Mouse (Mus musculus) thymus, adult 2 months (tissue): ENCODE results near the gene Col13a1. TPM values are rescaled to one million over a fixed set of nuclear protein-coding genes. Genes with fewer than 3 reads are reported as not detected.

Source experiments
- DNase-seq: peaks from one replicate; pipeline ENCODE4 v3.0.0; 2021
- H3K27ac ChIP-seq: fragments of 200-500 bp; 2 replicates; pipeline ENCODE4 v1.5.1; 2012; ENCODE audit warnings: low read length, control low read depth; ENCODE audit not compliant: control insufficient read depth, insufficient read depth
- H3K27me3 ChIP-seq: fragments of 200-500 bp; 2 replicates; pipeline ENCODE4 v1.6.1; 2012; ENCODE audit warnings: mild to moderate bottlenecking, low read length, moderate library complexity, mixed read lengths; ENCODE audit not compliant: control insufficient read depth, insufficient read depth
- H3K36me3 ChIP-seq: fragments of 200-500 bp; 2 replicates; pipeline ENCODE4 v1.6.1; 2012; ENCODE audit warnings: mild to moderate bottlenecking, low read length, moderate library complexity; ENCODE audit not compliant: control insufficient read depth, insufficient read depth
- H3K4me1 ChIP-seq: fragments of 200-500 bp; replicated peaks from 2 replicates; pipeline ENCODE4 v1.6.1; 2012; ENCODE audit warnings: low read length; ENCODE audit not compliant: control insufficient read depth, insufficient read depth
- H3K4me3 ChIP-seq: fragments of 200-500 bp; 2 replicates; pipeline ENCODE4 v1.5.1; 2012; ENCODE audit warnings: mild to moderate bottlenecking, low read length, control low read depth, moderate library complexity; ENCODE audit not compliant: control insufficient read depth, insufficient read depth
- CTCF ChIP-seq: fragments of 200-500 bp; IDR thresholded peaks from 2 replicates; pipeline ENCODE4 v1.5.1; 2012; ENCODE audit warnings: mild to moderate bottlenecking, control low read depth, low read length, moderate library complexity, borderline replicate concordance; ENCODE audit not compliant: control insufficient read depth, poor library complexity, insufficient read depth; ENCODE audit errors: extremely low read depth
- POLR2A ChIP-seq: fragments of 200-500 bp; IDR thresholded peaks from 2 replicates; pipeline ENCODE4 v1.6.1; 2012; ENCODE audit warnings: mild to moderate bottlenecking, low read length, control low read depth, moderate library complexity; ENCODE audit not compliant: control insufficient read depth, poor library complexity, insufficient read depth; ENCODE audit errors: extremely low read depth
- WGBS: fragments of 180-500 bp; shearing (Covaris S2); methylation state at CpG from one replicate; pipeline ENCODE4 v1.1.7; 2018; 5-methylcytosine and 5-hydroxymethylcytosine counted together
- polyA plus RNA-seq: library from polyadenylated mRNA; depleted of rRNA; stranded (reverse); fragments of >200 nt; gene quantifications from 2 replicates; pipeline ENCODE4 v1.2.3, GENCODE M21; 2012

Col13a1 gene
- polyA plus RNA-seq, 1 experiment, result 0.13 TPM

GRCm38 (mm10) chr10:61925691-61926090 is 53.2 kb downstream of the Col13a1 start:
- H3K4me1 ChIP-seq, result no peaks in the 10 kb centered on the region

GRCm38 (mm10) chr10:61920655-61921365 is 58.1 kb downstream of the Col13a1 start:
- TF ChIP-seq POLR2A, result no peak
- TF ChIP-seq CTCF, result no peak
- no peak for DNase-seq
- Histone ChIP-seq H3K27ac (no peak overlapping the region), H3K36me3 (no peaks in the 10 kb centered on the region), H3K4me3 (no peak overlapping the region), H3K4me1 (no peaks in the 10 kb centered on the region), H3K27me3 (no peaks in the 10 kb centered on the region)
- WGBS, result 14% methylated on average over 11 of the region's 11 CpGs

More at GRCm38 (mm10) chr10:61925691-61926090, 53.2 kb downstream of the Col13a1 start:
- no peak overlapping the region for H3K27ac ChIP-seq
- H3K36me3 ChIP-seq, result no peaks in the 10 kb centered on the region
- H3K4me3 ChIP-seq, result no peak overlapping the region
- TF ChIP-seq CTCF (no peak), POLR2A (no peak)
- H3K27me3 ChIP-seq, result no peaks in the 10 kb centered on the region; the same call in 1 of the 2 replicates
- DNase-seq, result no peak

- no peak overlapping the region for H3K27ac ChIP-seq
- H3K4me1 ChIP-seq, result no peaks in the 10 kb centered on the region
- no peak for DNase-seq
Measured at GRCm38 (mm10) chr10:61919924-61920654, 58.8 kb downstream of the Col13a1 start.

GRCm38 (mm10) chr10:61919496-61919895 is 59.4 kb downstream of the Col13a1 start:
- DNase-seq, result no peak
- no peak overlapping the region for H3K27ac ChIP-seq
- 93% methylated on average over 4 of the region's 4 CpGs for WGBS

More at GRCm38 (mm10) chr10:61919924-61920654, 58.8 kb downstream of the Col13a1 start:
- Histone ChIP-seq H3K4me3 (no peak overlapping the region), H3K27me3 (no peaks in the 10 kb centered on the region), H3K36me3 (no peaks in the 10 kb centered on the region)
- 73% methylated on average over 13 of the region's 13 CpGs for WGBS
- TF ChIP-seq POLR2A (no peak), CTCF (no peak)

GRCm38 (mm10) chr10:61917066-61917465 is 61.8 kb downstream of the Col13a1 start:
- Histone ChIP-seq H3K4me3 (no peak overlapping the region), H3K27me3 (no peaks in the 10 kb centered on the region), H3K4me1 (no peaks in the 10 kb centered on the region), H3K36me3 (no peaks in the 10 kb centered on the region), H3K27ac (no peak overlapping the region)
- no peak for DNase-seq
- TF ChIP-seq POLR2A (no peak), CTCF (no peak)
- 96% methylated on average over 12 of the region's 12 CpGs for WGBS

More at GRCm38 (mm10) chr10:61919496-61919895, 59.4 kb downstream of the Col13a1 start:
- Histone ChIP-seq H3K27me3 (no peaks in the 10 kb centered on the region), H3K4me1 (no peaks in the 10 kb centered on the region), H3K4me3 (no peak overlapping the region), H3K36me3 (no peaks in the 10 kb centered on the region)
- TF ChIP-seq CTCF (no peak), POLR2A (no peak)

GRCm38 (mm10) chr10:61911770-61912169 is 67.1 kb downstream of the Col13a1 start:
- 88% methylated on average over 4 of the region's 4 CpGs for WGBS
- 0 out of 2 replicates have a peak, but pooled peaks cover under 1% of the 10 kb centered on the region for H3K4me1 ChIP-seq
- no peak overlapping the region for H3K27ac ChIP-seq
- TF ChIP-seq CTCF (no peak), POLR2A (no peak)
- H3K4me3 ChIP-seq, result no peak overlapping the region
- H3K27me3 ChIP-seq, result no peaks in the 10 kb centered on the region
- H3K36me3 ChIP-seq, result no peaks in the 10 kb centered on the region
- DNase-seq, result no peak
